Mouse (Mus musculus): ENCODE measurements around the gene Plxna1.

Plxna1 gene

GRCm38 (mm10) chr6:89333964-89334702 is 28.3 kb downstream of the Plxna1 start:
- DNase-seq (ENCODE audit: low spot score in 2 of 2), result no peak

GRCm38 (mm10) chr6:89330957-89331356 is 31.5 kb downstream of the Plxna1 start:
- no peak for DNase-seq (ENCODE audit: low spot score in 2 of 2)

GRCm38 (mm10) chr6:89328634-89329033 is 33.8 kb downstream of the Plxna1 start:
- DNase-seq (ENCODE audit: low spot score in 2 of 2), result no peak

- DNase-seq (ENCODE audit: low spot score in 2 of 2), result no peak
These were observed 34.5 kb downstream of the Plxna1 start for GRCm38 (mm10) chr6:89327746-89328491.

GRCm38 (mm10) chr6:89324842-89325241 is 37.6 kb downstream of the Plxna1 start:
- no peak for DNase-seq (ENCODE audit: low spot score in 2 of 2)

GRCm38 (mm10) chr6:89315263-89315662 is 47.2 kb downstream of the Plxna1 start:
- no peak for DNase-seq (ENCODE audit: low spot score in 2 of 2)

GRCm38 (mm10) chr6:89311518-89311917 is 50.9 kb downstream of the Plxna1 start:
- no peak for DNase-seq (ENCODE audit: low spot score in 2 of 2)

GRCm38 (mm10) chr6:89310236-89310635 is 52.2 kb downstream of the Plxna1 start:
- DNase-seq (ENCODE audit: low spot score in 2 of 2), result no peak

- no peak for DNase-seq (ENCODE audit: low spot score in 2 of 2)
These were observed 54.0 kb downstream of the Plxna1 start for GRCm38 (mm10) chr6:89308213-89308973.

GRCm38 (mm10) chr6:89304375-89305058 is 57.9 kb downstream of the Plxna1 start:
- DNase-seq (ENCODE audit: low spot score in 2 of 2), result no peak

- no peak for DNase-seq (ENCODE audit: low spot score in 2 of 2)
These were observed 62.6 kb downstream of the Plxna1 start for GRCm38 (mm10) chr6:89299818-89300217.

GRCm38 (mm10) chr6:89296909-89297695 is 65.3 kb downstream of the Plxna1 start:
- DNase-seq (ENCODE audit: low spot score in 2 of 2), result no peak

- no peak for DNase-seq (ENCODE audit: low spot score in 2 of 2)
These were observed 66.3 kb downstream of the Plxna1 start for GRCm38 (mm10) chr6:89296001-89296709.

- DNase-seq (ENCODE audit: low spot score in 2 of 2), result no peak
These were observed 67.8 kb downstream of the Plxna1 start for GRCm38 (mm10) chr6:89294621-89295020.

GRCm38 (mm10) chr6:89291494-89291893 is 70.9 kb downstream of the Plxna1 start:
- no peak for DNase-seq (ENCODE audit: low spot score in 2 of 2)

GRCm38 (mm10) chr6:89288156-89288555 is 74.3 kb downstream of the Plxna1 start:
- no peak for DNase-seq (ENCODE audit: low spot score in 2 of 2)

GRCm38 (mm10) chr6:89286700-89287428 is 75.6 kb downstream of the Plxna1 start:
- DNase-seq (ENCODE audit: low spot score in 2 of 2), result peak in 1 of 2 experiments; percentile 31

- DNase-seq (ENCODE audit: low spot score in 2 of 2), result no peak
These were observed 76.1 kb downstream of the Plxna1 start for GRCm38 (mm10) chr6:89286286-89286655.

GRCm38 (mm10) chr6:89285561-89286285 is 76.7 kb downstream of the Plxna1 start:
- DNase-seq (ENCODE audit: low spot score in 2 of 2), result no peak

Data from urinary bladder, postnatal 4 days (tissue).